Mouse (Mus musculus) brain, embryonic 14.5 days (tissue): ENCODE results near the gene Rph3al.

ENCODE experiments used
- CTCF ChIP-seq: fragments of 200-500 bp; IDR thresholded peaks from 2 replicates; pipeline ENCODE4 v1.5.1; 2012; ENCODE audit warnings: inconsistent platforms, mild to moderate bottlenecking, moderate library complexity, borderline replicate concordance; ENCODE audit not compliant: insufficient read depth, insufficient read length; ENCODE audit errors: extremely low read depth
- POLR2A ChIP-seq: fragments of 200-500 bp; IDR thresholded peaks from 2 replicates; pipeline ENCODE4 v1.6.1; 2012; ENCODE audit warnings: mild to moderate bottlenecking, inconsistent platforms, borderline replicate concordance; ENCODE audit not compliant: poor library complexity, insufficient read depth, insufficient read length, severe bottlenecking; ENCODE audit errors: extremely low read depth

GRCm38 (mm10) chr11:75950459-75950858, 12.2 kb upstream of the Rph3al start:
- TF ChIP-seq CTCF: no peak
- no peak for TF ChIP-seq POLR2A
